Mouse (Mus musculus) mouse trophoblast stem cell (cell line): ENCODE results near the gene Enthd1.
"Not testable (repeated sequence)": the region's sequence is repeated elsewhere in the genome, so short reads cannot be mapped to it uniquely, and the experiment has no call there.

Source experiments
- in situ Hi-C, 2 experiments: fragments of 300-500 bp; cut with MseI, MboI; formaldehyde crosslinking; loops; 2 replicates in 1 of 2; 3 replicates in 1 of 2; pipeline ENCODE4 v1.15.1; 2025

The Enthd1 gene

DNA sequence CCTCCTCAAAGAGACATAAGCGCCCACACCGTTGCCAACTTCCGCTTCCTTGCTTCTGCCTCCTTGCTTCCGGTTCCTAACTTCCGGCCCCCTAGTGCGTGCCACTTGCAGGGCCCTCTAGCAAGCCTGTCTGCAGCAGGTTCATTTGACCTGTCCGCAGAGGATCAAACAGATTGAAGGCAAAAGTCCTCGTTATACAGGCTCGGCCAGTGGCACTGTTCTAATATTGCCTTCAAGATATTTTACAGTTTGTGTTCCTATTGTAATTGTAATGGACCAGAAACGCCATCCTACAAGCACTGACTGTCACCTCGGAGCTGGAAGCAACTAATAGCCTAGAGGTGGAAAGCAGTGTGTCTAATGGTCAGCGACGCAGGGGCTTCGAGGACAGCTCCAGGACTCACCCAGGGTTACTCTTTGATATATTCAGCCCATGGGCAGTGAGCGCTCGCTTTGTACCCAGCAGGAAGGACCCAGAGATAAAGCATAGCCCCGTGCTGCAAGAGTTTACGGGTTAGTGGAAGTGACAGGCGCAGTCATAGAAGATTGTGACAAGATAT is at the start of gene Enthd1:
Gene Enthd1 (minus strand): TSS at position 51 of the 560 bp plus-strand sequence.
- in situ Hi-C loops = no loop called here

DNA sequence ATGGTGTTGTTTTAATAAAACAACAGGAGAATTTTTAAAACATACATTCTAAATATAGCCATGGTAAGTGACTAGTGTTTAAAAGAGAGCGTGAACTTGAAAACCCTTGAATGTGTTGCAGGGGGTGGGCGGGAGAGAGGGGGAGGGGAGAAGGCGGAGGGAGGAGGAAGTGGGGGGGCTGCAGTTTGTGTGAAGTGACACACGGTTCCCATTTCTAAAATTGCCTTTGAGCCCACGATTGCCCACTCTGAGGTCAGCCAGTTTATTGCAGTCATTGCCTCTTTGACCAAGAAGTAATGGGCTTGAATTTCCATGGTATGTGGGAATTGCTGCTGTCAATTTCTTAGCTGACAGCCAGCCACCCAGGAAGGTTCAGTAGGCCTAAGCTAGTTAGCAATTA is 48.9 kb upstream of the Enthd1 start:
- in situ Hi-C loops = no loop called here

DNA sequence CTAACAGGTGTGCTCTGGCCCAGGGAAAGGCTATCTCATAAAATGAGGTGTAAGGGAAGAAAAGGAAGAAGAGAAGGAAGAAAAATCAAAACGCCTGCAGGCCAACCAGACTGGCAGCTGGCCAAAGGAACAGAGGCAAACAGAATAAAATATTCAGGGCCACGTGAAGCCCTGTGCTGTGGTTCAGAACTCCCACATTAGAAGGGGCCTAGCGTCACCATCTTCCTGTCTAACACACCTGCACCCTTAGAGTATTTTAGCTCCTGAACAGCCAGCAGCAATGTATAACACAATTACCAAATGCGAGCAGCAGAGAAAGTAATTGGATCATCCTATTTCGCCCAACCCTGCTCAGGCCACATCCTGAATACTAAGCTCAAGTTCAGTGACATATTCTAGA is 46.5 kb upstream of the Enthd1 start:
- in situ Hi-C loops = no loop called here

DNA sequence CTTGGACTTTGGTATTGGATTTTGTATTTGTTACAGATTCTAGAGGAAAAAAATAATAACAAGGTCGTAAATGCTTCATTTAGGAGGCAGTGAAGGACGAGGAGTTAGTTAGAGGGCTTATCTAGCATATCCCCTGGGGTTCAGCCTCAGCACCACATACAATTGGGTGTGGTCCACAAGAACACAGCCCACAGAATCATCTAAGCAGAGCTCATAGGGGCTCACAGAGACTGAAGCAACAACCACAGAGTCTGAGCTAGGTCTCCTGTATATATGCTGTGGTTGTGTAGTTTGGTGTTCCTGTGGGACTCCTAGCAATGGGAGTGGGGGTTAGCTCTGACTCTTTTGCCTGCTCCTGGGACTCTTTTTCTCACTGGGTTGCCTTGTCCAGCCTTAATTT is 45.4 kb upstream of the Enthd1 start:
- in situ Hi-C loops = no loop called here

DNA sequence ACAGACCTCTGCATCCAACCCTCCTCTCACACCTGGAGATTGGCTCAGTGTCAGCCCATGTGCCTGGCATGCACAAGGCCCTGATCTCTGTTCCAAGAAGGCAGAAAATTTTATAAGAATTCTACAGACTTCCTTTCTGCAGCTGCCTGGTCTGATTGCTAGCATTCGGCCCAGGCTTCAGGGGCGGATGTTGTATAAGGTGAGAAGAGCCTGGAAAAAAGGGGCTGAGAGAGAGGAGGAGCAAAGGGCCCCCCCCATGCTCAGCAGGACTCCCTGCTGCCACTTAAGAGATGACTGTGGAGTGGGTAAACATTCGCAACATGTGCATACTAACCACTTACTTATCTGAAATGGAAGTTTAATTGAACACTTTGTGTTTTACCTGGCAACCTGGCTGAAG is 43.0 kb upstream of the Enthd1 start:
- in situ Hi-C loops = no loop called here

DNA sequence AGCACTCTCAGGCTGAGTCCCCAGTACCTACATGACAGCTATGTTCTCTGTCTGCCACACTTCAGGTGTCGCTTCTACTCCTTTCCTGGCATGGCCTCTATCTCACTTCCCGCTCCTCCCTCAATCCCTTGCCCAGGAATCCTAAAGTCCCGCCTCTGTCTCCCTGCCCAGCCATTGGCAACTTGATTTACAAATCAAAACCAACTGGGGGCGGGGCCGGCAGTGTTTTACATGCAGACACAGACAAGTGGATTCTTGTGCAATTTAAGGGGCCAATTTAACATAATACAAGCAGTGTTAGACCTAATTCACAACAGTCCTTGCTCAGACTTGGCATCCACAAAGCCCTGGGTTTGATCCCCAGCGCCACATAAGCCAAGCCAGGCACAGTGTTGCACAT is 39.1 kb upstream of the Enthd1 start:
- in situ Hi-C loops = no loop called here

DNA sequence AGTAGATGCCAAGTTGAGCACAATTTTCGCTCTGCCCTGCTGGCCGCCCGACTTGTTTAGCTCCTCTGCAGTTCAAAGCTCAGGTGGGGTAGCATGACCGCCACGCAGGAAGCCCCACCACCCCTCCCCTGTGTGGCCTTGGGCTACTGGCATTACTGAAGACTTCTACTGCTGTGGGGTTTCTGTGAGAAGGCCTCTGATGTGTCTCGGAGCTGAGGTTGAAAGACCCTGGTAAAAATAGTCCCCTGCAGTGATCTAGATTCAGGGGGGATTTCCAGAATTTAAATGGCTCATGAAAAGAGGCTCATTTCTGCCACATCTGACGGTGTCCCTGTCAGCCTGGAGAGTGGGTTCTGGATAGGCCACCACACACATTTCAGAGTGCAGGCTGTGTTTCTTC is 37.5 kb upstream of the Enthd1 start:
- in situ Hi-C loops = no loop called here

DNA sequence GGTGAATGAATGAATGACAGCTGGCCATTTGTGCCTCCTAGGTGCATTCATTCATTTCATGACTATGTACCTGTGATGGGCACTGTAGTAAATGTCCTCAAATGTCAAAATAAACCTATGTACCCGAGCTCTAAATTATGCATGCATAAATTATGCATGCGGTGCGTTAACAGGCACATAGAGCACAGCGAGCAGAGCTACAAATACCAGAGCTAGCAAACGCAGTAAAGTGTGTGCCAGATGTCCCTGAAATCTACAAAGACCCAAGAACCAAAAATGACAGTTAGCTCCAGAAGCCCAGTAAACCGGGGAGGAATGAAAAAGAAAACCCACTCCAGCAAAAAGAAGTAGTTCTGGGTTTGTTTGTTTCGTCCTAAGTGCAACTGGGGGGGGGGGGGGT is 36.5 kb upstream of the Enthd1 start:
- in situ Hi-C loops = no loop called here

DNA sequence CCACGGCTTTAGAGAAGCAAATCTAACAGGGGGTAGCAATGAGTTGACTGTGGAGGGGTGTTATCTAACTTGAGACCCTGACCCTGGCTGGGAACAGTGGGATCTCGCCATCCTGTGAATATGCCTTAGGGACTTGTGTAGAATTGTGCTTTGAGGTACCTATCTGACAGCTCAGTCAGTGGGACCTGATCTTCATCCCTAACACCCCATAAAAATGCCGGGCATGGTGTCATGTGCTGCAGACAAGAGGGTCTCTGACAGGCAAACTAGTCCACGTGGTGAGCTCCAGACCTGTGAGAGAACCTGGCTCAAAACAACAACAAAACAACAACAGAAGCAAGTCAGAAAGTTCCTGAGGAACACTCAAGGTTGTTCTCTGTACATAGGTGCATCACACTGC is 34.9 kb upstream of the Enthd1 start:
- in situ Hi-C loops = no loop called here

DNA sequence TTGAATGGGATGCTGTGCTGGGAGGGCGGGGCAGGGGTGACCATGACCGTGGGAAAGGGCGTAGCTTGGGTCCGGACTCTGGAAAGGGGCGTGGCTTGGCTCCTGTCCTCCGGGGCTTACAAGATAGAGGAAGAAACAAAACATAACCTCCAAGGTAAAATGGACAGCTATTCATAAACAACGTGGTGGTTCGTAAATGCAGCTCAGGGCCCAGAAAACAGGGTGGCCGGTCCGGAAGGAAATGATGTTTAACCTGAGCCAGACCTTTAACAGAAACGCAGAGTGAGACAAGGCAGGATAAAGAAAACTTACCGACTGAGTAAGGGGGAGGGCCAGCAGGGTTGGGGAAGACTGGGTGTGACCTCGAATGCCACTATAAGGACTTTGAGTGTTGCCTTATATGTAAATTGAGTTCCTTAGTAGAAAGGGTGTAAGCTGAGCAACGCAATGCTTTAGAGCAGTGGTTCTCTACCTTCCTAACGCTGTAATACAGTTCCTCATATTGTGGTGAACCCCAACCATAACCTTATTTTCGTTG is 34.3 kb upstream of the Enthd1 start:
- in situ Hi-C loops = no loop called here

DNA sequence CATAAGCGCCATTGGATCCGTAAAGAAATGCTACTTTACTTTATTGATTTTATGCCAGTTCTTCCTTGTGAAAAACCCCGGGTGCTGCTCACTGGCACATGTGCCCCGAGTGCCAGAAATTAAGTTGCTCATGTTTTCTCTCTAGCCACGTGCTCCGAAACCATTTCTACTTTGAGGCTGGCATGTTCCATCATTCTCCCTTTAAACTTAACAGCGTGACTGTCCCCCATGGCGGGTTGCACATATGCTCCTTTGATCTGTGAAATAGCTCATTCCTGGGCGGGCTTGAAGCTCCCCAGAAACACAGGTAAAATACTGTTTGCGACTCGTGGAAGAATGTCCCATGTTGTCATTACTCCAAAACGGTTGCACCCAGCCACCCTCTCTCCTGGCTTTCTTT is 33.8 kb upstream of the Enthd1 start:
- in situ Hi-C loops = no loop called here

DNA sequence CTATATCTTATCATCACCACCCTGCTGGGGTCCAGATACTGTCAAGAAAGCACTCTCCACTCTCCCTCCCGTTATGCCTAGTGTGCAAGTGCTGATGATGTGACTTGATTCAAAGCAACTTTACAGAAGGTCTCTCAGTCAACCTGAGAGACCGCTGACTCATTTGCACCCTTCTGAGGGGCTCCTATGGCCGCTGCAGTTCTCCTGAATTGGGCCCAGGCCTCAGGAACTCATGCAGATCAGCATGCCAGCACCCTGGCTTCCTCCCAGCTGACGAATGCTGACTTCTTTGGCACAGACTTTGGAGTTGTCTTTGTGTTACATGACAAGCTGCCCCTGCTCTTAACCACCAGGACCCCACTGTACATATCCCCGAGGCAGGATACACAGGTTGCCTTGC is 28.9 kb upstream of the Enthd1 start:
- in situ Hi-C loops = no loop called here

DNA sequence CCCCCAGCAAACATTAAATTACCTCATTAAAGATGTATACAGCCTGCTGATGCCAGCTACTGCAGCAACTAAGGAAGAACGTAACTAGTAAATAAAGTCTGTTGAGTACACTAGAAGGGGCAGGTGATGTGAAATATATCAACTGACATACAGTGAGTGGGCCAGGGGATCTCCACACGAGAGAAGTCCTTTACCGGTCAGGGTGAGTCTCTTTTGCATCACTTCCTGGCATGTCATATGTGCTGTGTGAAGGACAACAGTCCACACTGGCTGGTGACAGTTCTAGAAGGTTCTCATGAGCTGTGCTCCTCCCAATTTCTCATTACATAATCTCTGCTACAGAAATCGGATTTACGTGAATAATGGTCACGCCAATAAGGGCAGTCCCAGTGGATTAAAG is 27.8 kb upstream of the Enthd1 start:
- in situ Hi-C loops = no loop called here

DNA sequence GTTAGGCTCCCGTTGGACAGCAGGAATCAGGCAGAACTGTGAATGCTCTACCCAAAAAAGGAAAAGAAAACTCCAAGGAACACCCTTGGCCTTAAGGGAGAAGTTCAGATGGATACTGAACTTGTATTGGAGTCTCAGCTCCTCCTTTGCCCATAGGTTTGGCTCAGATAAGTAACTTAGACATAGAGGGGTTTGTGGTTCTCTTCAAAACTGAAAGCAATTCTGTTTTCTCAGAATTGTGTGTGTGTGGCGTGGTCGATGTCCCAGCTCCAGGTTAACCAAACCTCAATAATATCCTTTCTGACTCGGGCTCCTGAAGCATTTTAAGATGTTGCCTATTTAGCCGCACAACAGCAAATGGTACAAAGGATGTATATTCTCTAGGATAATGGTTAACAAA is 25.7 kb upstream of the Enthd1 start:
- in situ Hi-C loops = no loop called here

DNA sequence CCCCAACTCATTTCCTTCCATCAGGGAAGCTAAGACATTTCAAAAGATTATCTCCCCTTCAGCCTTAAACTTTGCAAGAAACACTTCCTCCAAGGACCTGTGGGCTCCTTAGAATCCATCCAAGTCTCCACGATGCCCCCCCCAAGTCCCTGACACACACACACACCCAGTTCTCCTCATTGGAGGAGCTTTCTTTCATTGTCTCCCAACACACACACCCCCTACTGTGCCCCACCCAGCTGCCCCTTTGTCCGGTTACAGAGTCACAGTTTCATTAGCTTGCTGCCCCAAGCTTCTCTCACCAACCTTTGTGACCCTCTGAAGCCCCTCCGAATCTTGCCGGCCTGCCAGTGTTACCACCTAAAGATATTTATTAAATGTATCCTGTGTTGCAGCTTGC is 21.3 kb upstream of the Enthd1 start:
- in situ Hi-C loops = no loop called here

DNA sequence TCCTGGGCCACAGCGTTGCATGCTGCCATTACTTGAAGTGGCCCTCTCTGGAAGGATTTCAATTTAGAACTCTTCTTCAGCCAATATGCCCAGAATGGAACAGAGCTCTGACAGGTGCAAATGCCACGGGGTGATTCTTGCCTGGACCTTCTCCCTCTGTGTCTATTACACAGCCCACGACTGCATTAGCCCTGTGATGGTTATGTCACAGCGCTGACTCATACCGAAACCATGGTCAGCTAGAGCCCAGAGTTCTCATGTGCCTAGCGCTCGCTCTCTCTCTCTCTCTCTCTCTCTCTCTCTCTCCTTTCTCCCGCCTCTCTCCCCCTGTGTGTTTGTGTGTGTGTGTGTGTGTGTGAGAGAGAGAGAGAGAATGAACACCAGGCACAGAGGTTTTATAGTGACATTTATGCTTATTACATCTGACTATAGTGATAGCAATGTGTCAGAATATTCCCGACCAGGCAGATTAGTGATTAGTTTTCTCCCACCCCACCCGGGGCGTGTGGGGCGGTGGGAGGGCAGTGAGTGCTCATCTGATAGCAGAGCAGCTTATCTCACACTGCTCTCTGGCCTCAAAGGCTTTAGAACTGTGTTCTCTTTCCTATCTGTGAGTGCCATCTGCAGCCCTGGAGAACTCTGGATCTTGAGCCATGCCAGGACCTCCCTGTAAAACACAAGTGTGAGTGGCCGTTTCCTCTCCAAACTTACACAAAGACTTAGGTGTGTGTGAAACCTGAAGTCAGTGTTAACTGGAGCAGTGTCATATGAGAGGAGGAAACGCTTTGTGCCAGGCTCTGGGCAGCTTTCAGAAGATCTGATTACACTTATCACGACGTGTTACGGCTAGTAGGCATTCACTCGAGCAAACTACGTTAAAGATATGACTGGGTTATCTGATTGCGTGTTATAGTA is 17.9 kb upstream of the Enthd1 start:
- in situ Hi-C loops = no loop called here

DNA sequence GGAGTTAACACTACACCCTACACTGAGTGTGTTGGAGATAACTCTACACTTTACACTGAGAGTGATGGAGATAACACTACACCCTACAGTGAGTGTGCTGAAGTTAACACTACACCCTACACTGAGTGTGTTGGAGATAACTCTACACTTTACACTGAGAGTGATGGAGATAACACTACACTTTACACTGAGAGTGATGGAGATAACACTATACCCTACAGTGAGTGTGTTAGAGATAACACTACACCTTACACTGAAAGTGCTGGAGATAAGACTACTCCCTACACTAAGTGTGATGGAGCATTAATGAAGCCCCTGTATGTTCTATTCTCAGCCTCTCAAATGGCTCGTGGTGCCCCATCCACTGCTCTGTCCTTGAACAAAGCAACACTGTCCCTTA is 15.6 kb upstream of the Enthd1 start:
- in situ Hi-C loops = not testable (repeated sequence)

DNA sequence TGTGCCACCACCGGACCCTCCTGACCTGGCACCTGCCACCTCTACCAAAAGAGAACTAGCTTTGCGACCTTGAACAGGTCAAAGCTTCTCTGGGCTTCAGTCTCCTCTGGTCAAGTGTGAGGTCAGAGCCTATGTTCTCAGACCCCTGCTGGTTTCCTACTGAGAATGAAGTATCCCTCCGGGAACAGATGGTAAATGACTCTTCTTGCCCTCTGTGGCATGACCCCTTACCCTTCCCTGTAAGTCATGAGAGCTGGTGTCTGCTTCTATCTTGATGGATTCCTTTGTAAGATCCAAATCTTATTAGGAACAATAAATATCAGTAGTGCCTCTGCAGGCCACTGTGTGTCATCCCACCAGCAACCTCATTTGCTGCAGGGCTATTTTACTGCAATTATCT is 14.2 kb upstream of the Enthd1 start:
- in situ Hi-C loops = no loop called here

DNA sequence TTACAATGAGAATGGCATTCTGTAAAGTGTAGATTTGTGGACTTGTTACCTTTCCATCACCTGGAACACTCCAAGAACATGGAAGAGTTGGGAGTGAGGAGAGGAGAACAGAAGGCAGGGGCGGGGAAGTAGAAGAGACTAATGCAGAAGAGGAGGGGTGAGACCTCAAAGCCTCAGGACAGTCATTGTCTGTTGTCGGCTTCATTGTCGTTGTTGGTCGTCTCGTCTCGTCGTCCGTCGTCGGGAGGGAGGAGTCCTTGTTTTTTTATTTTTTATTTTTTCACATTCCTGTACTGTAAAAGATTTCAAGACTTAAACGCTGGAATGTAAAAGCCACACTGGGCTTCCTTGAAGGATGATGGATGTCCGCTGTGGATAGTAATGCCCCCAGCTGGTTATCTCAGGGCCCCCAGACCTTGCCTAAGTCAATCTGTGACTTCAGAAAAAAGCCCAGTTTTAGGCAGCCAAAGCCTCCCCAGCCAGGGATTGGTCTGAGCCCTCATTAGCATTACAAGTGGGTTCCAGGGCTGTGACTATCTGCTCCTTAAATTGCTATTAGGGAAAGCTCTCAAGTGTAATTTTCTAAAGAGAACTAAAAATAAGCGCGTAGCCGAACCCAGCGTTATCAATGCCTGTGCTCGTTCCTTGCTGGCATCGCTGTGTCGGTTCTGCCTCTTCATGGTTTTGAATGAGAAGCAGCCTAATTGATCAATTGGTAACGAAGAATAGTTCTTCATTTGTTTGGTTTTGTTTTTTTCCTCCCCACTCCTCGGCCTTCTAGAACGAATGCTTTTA is 12.4 kb upstream of the Enthd1 start:
- in situ Hi-C loops = no loop called here

DNA sequence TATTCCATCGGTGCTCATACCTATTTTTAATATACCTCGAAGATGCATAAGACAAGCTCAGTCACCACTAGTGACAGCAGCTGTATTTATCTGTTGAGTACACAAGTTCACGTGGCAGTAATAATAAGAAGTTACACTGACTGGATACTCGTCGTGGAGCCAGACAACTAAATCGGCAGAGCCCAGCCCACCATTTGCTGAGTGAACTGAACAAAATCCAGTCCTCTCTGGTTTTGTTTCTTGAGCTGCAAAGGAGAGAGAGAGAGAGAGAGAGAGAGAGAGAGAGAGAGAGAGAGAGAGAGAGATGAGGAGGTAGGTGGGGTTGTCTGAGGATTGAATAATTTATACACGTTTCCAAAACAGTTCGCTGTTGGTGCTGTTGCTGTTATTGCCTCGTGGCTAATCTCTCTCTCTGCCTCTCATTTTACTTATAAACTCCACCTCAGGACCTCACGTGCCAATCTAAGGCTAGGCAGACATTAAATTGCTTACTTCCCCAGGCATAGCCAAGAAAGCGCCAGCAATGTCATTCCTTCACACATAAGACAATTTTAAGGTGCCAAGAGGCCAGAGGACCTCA is 11.5 kb upstream of the Enthd1 start:
- in situ Hi-C loops = no loop called here

DNA sequence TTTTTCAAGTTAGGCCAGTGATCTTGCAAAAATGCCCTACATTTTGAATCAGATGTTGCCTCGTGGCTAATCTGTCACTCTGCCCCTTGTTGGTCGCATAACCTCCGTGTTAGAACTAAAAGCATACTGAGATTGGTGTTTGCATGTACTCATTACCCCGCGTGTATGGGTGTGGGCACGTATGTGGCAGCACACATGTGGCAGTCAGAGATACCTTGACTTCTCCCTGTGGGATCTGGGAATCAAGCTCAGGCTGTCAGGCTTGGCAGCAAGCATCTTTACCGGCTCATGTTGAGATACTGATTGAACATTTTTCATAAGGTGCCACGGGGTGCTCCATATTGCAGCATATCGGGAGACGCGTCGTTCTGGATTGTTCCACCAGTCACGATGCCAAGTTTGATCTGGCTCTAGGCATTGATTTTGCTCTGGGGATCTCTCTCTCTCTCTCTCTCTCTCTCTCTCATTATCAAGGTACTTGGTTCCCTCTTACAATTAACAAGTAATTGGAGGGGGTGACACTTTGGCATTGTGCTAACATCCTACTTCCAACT is 10.9 kb upstream of the Enthd1 start:
- in situ Hi-C loops = no loop called here
